Mouse (Mus musculus): Measurements from ENCODE around the gene Reps2. TPM values are rescaled to one million over a fixed set of nuclear protein-coding genes. Genes with fewer than 3 reads are reported as not detected.

Gene Reps2
- polyA plus RNA-seq (2015; fragmentation: Nextera tagmentation; extraction: Ambion mirVana) = 0.13 and 0.25 TPM in 2 replicates

DNA sequence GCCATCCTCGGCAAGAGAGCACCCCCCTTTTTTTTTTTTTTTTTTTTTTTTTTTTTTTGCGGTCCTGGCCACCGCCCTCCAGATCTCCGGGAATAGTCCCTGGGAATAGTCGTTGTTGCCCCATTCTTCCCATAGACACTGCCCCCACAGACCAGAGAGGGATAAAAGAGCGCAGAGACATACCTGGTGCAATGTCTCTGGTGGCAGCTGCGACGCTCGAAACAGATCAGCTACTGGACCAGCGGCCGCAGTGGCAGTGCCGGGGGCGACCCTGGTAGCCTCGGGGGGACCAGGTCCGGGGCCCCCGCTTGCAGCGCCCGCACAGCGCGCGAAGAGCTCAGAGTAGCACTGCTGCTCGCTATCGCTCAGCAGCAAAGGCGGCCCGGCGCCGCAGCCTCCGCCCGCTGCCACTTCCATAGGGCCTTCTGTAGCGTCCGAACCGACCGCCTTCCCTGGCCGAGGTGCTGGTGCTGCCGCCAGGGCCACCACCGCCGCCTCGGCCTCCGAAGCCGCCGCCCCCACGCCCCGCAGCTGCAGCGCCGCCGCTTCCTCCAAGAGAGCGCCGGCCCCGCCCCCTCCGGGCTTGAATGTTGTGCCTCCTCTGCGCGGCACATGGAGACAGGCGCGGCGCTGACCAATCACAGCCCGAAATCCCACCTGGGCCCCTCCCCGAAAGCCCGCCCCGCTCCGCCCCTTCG, at the start of gene Reps2:
Gene Reps2 (minus strand): TSS at position 559 of the 698 bp plus-strand sequence.
- H3K4me3 ChIP-seq = peak within 1 kb of the TSS; percentile 64
- 22% methylated on average over 40 of the region's 61 CpGs for WGBS
- H3K27me3 ChIP-seq (replicated peaks) = peaks cover 25% of the 10 kb centered on the region
- peak within 1 kb of the TSS; percentile 79 for H3K9ac ChIP-seq
- peak; percentile 83 for ATAC-seq (ENCODE audit: extremely low read depth, insufficient number of reproducible peaks, low FRiP score, low TSS enrichment)
- peak within 1 kb of the TSS; percentile 90 for H3K4me2 ChIP-seq
- no peak within 1 kb of the TSS for H3K27ac ChIP-seq (replicated peaks)
- no peaks in the 10 kb centered on the region for H3K9me3 ChIP-seq
- H3K36me3 ChIP-seq = no peaks in the 10 kb centered on the region
- H3K4me1 ChIP-seq = no peaks in the 10 kb centered on the region

DNA sequence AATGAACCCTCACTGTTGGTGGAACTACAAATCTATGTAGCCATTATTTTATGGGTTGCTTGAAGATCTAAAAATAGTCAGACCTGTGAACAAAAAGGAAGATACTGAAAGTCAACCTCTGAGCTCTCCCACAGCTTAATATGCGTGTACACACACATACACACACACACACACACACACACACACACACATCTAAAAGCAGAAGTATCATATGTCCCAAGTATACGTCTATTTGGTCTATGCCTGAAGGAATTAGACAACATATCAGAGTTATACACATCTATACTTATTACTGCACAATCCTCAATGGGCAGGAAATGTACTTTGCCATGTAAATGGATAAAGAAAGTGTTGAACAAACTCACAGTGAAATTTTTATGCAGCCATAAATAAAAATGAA, 47.8 kb upstream of the Reps2 start:
- Histone ChIP-seq H3K27ac (replicated peaks) (no peak overlapping the region), H3K27me3 (replicated peaks) (no peaks in the 10 kb centered on the region; the same call in 1 of the 2 replicates), H3K36me3 (no peaks in the 10 kb centered on the region), H3K9me3 (no peaks in the 10 kb centered on the region), H3K9ac (no peak overlapping the region), H3K4me3 (no peak overlapping the region), H3K4me1 (no peaks in the 10 kb centered on the region), H3K4me2 (no peak overlapping the region)
- WGBS = 66% methylated on average over 2 of the region's 2 CpGs
- ATAC-seq (ENCODE audit: extremely low read depth, insufficient number of reproducible peaks, low FRiP score, low TSS enrichment) = no peak

DNA sequence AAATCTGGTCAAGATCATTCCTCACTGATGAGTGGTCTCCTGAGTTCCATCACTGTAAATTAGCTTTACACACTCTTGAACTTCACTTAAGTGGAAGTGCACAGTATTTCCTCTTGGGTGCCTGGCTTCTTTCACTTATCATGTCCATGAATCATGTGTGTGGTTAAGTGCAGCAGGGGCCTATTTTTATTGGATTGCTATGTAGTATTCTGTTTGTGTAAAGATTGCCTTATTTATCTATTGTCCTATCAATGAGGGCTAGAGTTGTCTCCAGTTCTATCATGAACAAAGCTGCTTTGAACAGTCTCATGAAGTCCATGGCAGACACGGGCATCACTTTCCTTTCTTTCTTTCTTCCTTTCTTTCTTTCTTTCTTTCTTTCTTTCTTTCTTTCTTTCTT, 41.9 kb upstream of the Reps2 start:
- Histone ChIP-seq H3K4me1 (no peaks in the 10 kb centered on the region), H3K27me3 (replicated peaks) (no peaks in the 10 kb centered on the region; the same call in 1 of the 2 replicates), H3K9ac (no peak overlapping the region), H3K9me3 (no peaks in the 10 kb centered on the region), H3K4me3 (no peak overlapping the region), H3K4me2 (no peak overlapping the region), H3K27ac (replicated peaks) (no peak overlapping the region), H3K36me3 (no peaks in the 10 kb centered on the region)
- 90% methylated on average over 1 of the region's 1 CpGs for WGBS
- no peak for ATAC-seq (ENCODE audit: extremely low read depth, insufficient number of reproducible peaks, low FRiP score, low TSS enrichment)

DNA sequence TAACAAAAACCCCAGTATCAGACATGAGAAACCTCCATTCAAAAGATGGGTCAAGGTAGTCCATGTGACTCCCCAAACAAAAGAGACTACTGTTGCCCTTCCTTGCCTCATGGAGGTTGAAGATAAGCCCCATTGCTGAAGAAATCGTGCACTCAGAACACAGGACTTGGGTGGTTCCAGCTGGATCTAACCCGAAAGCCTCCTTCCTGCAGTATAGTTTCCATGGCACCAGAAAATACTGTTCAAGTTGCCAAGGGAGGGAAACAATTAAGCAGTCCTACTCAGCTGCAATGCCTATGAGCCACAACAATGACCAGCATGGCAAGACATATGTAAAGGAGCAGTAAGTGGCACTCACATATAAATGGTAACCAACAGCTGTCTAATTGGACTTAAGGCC, 36.1 kb upstream of the Reps2 start:
- Histone ChIP-seq H3K4me2 (no peak overlapping the region), H3K9ac (no peak overlapping the region), H3K4me3 (no peak overlapping the region), H3K4me1 (no peaks in the 10 kb centered on the region), H3K36me3 (no peaks in the 10 kb centered on the region), H3K9me3 (no peaks in the 10 kb centered on the region), H3K27me3 (replicated peaks) (no peaks in the 10 kb centered on the region), H3K27ac (replicated peaks) (no peak overlapping the region)
- ATAC-seq (ENCODE audit: extremely low read depth, insufficient number of reproducible peaks, low FRiP score, low TSS enrichment) = no peak
- 57% methylated on average over 2 of the region's 2 CpGs for WGBS

GRCm38 (mm10) chrX:162678820-162679219, 35.4 kb upstream of the Reps2 start:
- no peaks in the 10 kb centered on the region for H3K36me3 ChIP-seq
- H3K9me3 ChIP-seq = no peaks in the 10 kb centered on the region
- no peak overlapping the region for H3K9ac ChIP-seq
- H3K27ac ChIP-seq (replicated peaks) = no peak overlapping the region
- H3K27me3 ChIP-seq (replicated peaks) = no peaks in the 10 kb centered on the region
- H3K4me2 ChIP-seq = no peak overlapping the region
- no peak overlapping the region for H3K4me3 ChIP-seq
- no peaks in the 10 kb centered on the region for H3K4me1 ChIP-seq
- no peak for ATAC-seq (ENCODE audit: extremely low read depth, insufficient number of reproducible peaks, low FRiP score, low TSS enrichment)
- 44% methylated on average over 2 of the region's 2 CpGs for WGBS

GRCm38 (mm10) chrX:162666166-162666565, 22.7 kb upstream of the Reps2 start:
- H3K27me3 ChIP-seq (replicated peaks) = no peaks in the 10 kb centered on the region
- ATAC-seq (ENCODE audit: extremely low read depth, insufficient number of reproducible peaks, low FRiP score, low TSS enrichment) = no peak
- 61% methylated on average over 2 of the region's 2 CpGs for whole genome bisulfite sequencing
- H3K4me3 ChIP-seq = no peak overlapping the region
- no peaks in the 10 kb centered on the region for H3K4me1 ChIP-seq
- H3K27ac ChIP-seq (replicated peaks) = no peak overlapping the region
- H3K9me3 ChIP-seq = no peaks in the 10 kb centered on the region
- H3K36me3 ChIP-seq = no peaks in the 10 kb centered on the region
- no peak overlapping the region for H3K9ac ChIP-seq
- H3K4me2 ChIP-seq = no peak overlapping the region

DNA sequence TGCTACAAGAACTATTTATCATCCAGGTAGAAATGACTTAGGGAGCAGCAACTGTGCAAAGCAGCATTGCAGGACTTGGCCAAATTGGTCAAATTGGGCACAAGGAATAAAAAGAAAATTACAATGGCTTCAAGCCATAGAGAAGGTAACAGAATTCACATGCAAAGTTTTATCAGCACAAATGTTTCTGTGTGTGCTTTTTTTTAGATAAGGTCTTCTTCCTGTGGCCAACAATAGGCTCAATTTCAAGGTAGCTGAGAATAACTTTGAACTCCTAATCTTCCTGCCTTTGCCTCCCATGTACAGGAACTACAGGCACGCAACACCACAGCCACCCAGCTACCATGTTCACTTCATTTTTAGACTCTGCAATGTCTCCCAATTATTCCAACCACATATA, 16.7 kb upstream of the Reps2 start:
- no peak overlapping the region for H3K27ac ChIP-seq (replicated peaks)
- ATAC-seq (ENCODE audit: extremely low read depth, insufficient number of reproducible peaks, low FRiP score, low TSS enrichment) = no peak
- no peaks in the 10 kb centered on the region for H3K36me3 ChIP-seq
- no peak overlapping the region for H3K4me2 ChIP-seq
- no peak overlapping the region for H3K4me3 ChIP-seq
- no peaks in the 10 kb centered on the region for H3K9me3 ChIP-seq
- H3K27me3 ChIP-seq (replicated peaks) = no peaks in the 10 kb centered on the region
- WGBS = 70% methylated on average over 1 of the region's 1 CpGs
- no peaks in the 10 kb centered on the region for H3K4me1 ChIP-seq
- no peak overlapping the region for H3K9ac ChIP-seq

DNA sequence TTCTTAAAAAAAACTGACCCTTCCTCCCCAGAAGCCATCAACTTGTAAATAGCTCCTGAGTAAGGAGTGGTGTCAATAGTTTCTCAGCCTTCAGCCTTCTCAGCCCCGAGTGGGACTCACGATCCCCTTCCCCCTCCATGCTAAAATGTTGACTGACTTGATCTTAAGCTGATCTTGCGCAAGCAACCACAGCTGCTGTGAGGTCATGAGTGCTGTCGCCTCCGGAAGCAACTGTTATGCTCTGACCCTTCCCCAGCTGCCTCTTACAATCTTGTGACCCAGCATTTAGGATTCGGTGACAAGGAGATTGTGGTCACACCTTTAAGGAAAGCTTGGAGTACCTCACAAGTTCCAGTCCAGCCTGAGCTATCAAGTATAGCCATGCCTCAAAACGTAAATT, 10.1 kb upstream of the Reps2 start:
- H3K4me1 ChIP-seq = no peaks in the 10 kb centered on the region
- no peak for ATAC-seq (ENCODE audit: extremely low read depth, insufficient number of reproducible peaks, low FRiP score, low TSS enrichment)
- H3K4me2 ChIP-seq = no peak overlapping the region
- no peaks in the 10 kb centered on the region for H3K36me3 ChIP-seq
- H3K4me3 ChIP-seq = no peak overlapping the region
- no peaks in the 10 kb centered on the region for H3K9me3 ChIP-seq
- no peaks in the 10 kb centered on the region for H3K27me3 ChIP-seq (replicated peaks)
- H3K9ac ChIP-seq = no peak overlapping the region
- no peak overlapping the region for H3K27ac ChIP-seq (replicated peaks)
- 76% methylated on average over 7 of the region's 7 CpGs for WGBS

DNA sequence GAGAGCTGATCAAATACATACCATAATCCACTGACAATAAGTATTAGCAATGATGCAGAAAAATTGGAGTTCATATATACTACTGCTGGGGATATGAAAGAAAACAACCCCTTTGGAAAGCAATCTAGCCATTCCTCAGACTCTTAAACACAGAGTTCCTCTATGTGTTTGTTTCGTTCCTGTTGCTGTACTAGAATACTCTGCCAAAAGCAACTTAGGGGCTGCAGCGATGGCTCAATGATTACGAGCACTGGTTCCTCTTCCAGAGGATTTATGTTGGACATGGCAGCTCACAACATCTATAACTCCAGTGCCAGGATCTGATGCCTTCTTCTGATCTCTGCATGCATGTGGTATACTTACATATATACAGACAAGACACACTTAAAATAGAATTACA, 9.0 kb upstream of the Reps2 start:
- Histone ChIP-seq H3K27ac (replicated peaks) (no peak overlapping the region), H3K27me3 (replicated peaks) (no peaks in the 10 kb centered on the region), H3K4me1 (no peaks in the 10 kb centered on the region), H3K36me3 (no peaks in the 10 kb centered on the region), H3K4me3 (no peak overlapping the region), H3K9ac (no peak overlapping the region), H3K9me3 (no peaks in the 10 kb centered on the region), H3K4me2 (no peak overlapping the region)
- 77% methylated on average over 3 of the region's 3 CpGs for WGBS
- ATAC-seq (ENCODE audit: extremely low read depth, insufficient number of reproducible peaks, low FRiP score, low TSS enrichment) = no peak

DNA sequence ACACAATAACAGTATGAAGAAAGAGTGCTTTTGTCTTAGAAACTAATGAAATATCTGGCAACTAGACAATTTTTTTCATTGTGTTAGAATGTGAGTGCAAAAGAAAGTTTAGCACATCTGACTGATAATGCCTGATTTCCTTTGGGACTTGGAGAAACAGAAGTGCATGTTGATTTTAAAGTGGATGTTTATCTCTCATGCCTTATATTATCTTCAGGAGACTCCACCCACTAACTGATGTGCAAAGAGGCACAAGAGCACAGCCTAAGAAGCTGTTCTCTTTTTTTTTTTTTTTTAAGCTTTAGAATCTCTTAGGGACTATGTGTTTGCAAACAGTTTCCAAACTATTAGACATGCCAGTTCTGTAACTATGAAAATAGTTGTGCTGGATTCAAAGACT, 7.7 kb upstream of the Reps2 start:
- no peak for ATAC-seq (ENCODE audit: extremely low read depth, insufficient number of reproducible peaks, low FRiP score, low TSS enrichment)
- no peak overlapping the region for H3K27ac ChIP-seq (replicated peaks)
- H3K4me3 ChIP-seq = no peak overlapping the region
- no peaks in the 10 kb centered on the region for H3K27me3 ChIP-seq (replicated peaks)
- no peaks in the 10 kb centered on the region for H3K4me1 ChIP-seq
- no peaks in the 10 kb centered on the region for H3K36me3 ChIP-seq
- H3K9me3 ChIP-seq = no peaks in the 10 kb centered on the region
- no peak overlapping the region for H3K9ac ChIP-seq
- H3K4me2 ChIP-seq = no peak overlapping the region

DNA sequence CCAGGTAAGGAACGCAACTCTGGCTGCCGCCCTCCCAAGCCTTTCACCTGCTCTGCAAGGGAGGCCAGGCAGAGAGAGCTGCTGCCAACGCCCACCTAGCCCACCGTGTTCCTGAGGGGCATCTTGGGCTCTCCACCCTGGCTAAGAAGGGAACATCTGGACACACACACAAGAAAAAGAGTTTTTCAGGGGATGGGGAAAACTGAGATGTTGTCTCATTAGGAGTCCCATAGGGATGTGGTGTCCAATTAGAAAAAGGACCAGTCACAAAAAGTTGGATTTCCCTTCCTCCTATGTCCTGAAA, 292 bp upstream of the Reps2 start:
- H3K36me3 ChIP-seq = no peaks in the 10 kb centered on the region
- H3K4me3 ChIP-seq = peak overlapping the region; percentile 64
- H3K4me1 ChIP-seq = no peaks in the 10 kb centered on the region
- peak overlapping the region; percentile 90 for H3K4me2 ChIP-seq
- 19% methylated on average over 4 of the region's 4 CpGs for WGBS
- H3K27me3 ChIP-seq (replicated peaks) = peaks cover 25% of the 10 kb centered on the region
- H3K9ac ChIP-seq = 0 out of 2 replicates have a peak overlapping the region, but pooled peaks have one; percentile 79
- H3K9me3 ChIP-seq = no peaks in the 10 kb centered on the region
- H3K27ac ChIP-seq (replicated peaks) = no peak overlapping the region
- no peak for ATAC-seq (ENCODE audit: extremely low read depth, insufficient number of reproducible peaks, low FRiP score, low TSS enrichment)

- Histone ChIP-seq H3K27ac (replicated peaks) (no peak overlapping the region), H3K9me3 (no peaks in the 10 kb centered on the region), H3K4me2 (peak overlapping the region; percentile 90), H3K4me1 (no peaks in the 10 kb centered on the region), H3K27me3 (replicated peaks) (peaks cover 25% of the 10 kb centered on the region), H3K36me3 (no peaks in the 10 kb centered on the region), H3K4me3 (peak overlapping the region; percentile 64), H3K9ac (no peak overlapping the region)
- ATAC-seq (ENCODE audit: extremely low read depth, insufficient number of reproducible peaks, low FRiP score, low TSS enrichment) = no peak
- WGBS = 41% methylated on average over 11 of the region's 11 CpGs
Measured at GRCm38 (mm10) chrX:162642402-162643090, 903 bp downstream of the Reps2 start.

All from heart, embryonic 13.5 days (tissue).